Mouse (Mus musculus): ENCODE data around the gene Eif2ak4. TPM values are rescaled to one million over a fixed set of nuclear protein-coding genes. Genes with fewer than 3 reads are reported as not detected.

Eif2ak4 gene
- polyA plus RNA-seq, 1 experiment: 11.9 TPM

- peaks cover 10% of the 10 kb centered on the region; the same call in 1 of the 2 replicates for H3K4me1 ChIP-seq (ENCODE audit: control insufficient read depth, insufficient read depth, insufficient read length)
- no peaks in the 10 kb centered on the region for H3K27me3 ChIP-seq (ENCODE audit: control insufficient read depth, insufficient read depth, low read length)
- H3K4me3 ChIP-seq (ENCODE audit: extremely low read depth, insufficient read depth, insufficient read length): no peak overlapping the region
- no peak for DNase-seq (ENCODE audit: low read depth in 1 of 2, low spot score in 2 of 2)
- TF ChIP-seq CTCF (IDR thresholded peaks at IDR 0.05; ENCODE audit: extremely low read depth, insufficient read depth, insufficient read length, insufficient replicate concordance): no peak
- no peak for TF ChIP-seq POLR2A (IDR thresholded peaks at IDR 0.05; ENCODE audit: low read depth, low read length)
- 65% methylated on average over 6 of the region's 6 CpGs for WGBS
- H3K36me3 ChIP-seq (ENCODE audit: control insufficient read depth, insufficient read depth, low read length): no peaks in the 10 kb centered on the region
- no peak overlapping the region for H3K27ac ChIP-seq (ENCODE audit: insufficient read depth, low read length)
Measured at GRCm38 (mm10) chr2:118498476-118498875, 110.1 kb downstream of the Eif2ak4 start.

DNA sequence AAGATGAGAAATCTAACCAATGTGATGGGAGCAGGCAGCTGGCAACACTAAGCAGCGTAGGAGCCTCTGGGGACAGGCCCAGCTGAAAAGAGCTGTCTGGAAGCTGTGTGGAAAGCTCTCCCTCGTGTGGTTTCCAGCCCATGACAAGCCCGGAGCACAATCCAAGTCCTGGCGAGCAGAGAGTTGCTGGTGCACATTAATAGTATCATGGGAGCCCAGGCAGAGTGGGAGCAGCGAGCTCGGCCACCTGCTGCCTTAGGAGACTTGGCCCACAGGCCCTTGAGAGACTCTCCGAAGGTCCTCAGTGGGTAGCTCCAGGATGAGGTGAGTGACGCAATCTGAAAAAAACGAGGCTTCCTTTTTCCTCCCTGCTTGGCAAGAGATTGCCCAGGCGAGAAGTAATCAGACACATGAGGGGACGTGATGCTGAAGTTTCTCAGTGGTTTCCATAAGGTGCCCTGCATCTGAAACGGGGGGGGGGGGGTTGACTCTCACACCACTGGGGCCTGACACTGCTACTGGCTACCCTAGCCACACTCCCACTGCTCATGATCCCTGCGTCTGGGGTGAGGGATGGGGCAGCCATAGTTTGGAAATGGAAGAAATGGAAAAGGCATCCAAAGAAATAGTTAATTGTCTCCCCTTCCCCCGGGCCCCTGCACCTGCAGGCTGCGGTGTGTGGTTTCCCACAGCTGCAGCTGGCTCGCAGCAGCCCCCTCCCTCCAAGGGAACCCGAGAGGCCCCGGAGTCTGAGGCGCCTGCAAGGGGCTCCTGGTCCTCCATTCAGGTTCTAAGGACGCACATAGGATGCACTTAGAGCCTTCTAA is 110.9 kb downstream of the Eif2ak4 start:
- peak; percentile 24 to 45 for DNase-seq (ENCODE audit: low read depth in 1 of 2, low spot score in 2 of 2)
- TF ChIP-seq CTCF (IDR thresholded peaks at IDR 0.05; ENCODE audit: extremely low read depth, insufficient read depth, insufficient read length, insufficient replicate concordance): no peak
- H3K4me3 ChIP-seq (ENCODE audit: extremely low read depth, insufficient read depth, insufficient read length): no peak overlapping the region
- peaks cover 10% of the 10 kb centered on the region; the same call in 1 of the 2 replicates for H3K4me1 ChIP-seq (ENCODE audit: control insufficient read depth, insufficient read depth, insufficient read length)
- 9% methylated on average over 20 of the region's 20 CpGs for WGBS
- no peaks in the 10 kb centered on the region for H3K27me3 ChIP-seq (ENCODE audit: control insufficient read depth, insufficient read depth, low read length)
- H3K36me3 ChIP-seq (ENCODE audit: control insufficient read depth, insufficient read depth, low read length): no peaks in the 10 kb centered on the region
- no peak overlapping the region for H3K27ac ChIP-seq (ENCODE audit: insufficient read depth, low read length)

GRCm38 (mm10) chr2:118500191-118500590 is 111.8 kb downstream of the Eif2ak4 start:
- peaks cover 5% of the 10 kb centered on the region; the same call in 1 of the 2 replicates for H3K4me1 ChIP-seq (ENCODE audit: control insufficient read depth, insufficient read depth, insufficient read length)
- H3K4me3 ChIP-seq (ENCODE audit: extremely low read depth, insufficient read depth, insufficient read length): no peak overlapping the region
- no peak for DNase-seq (ENCODE audit: low read depth in 1 of 2, low spot score in 2 of 2)
- WGBS: 80% methylated on average over 2 of the region's 2 CpGs
- H3K27ac ChIP-seq (ENCODE audit: insufficient read depth, low read length): no peak overlapping the region
- TF ChIP-seq POLR2A (IDR thresholded peaks at IDR 0.05; ENCODE audit: low read depth, low read length): no peak
- no peak for TF ChIP-seq CTCF (IDR thresholded peaks at IDR 0.05; ENCODE audit: extremely low read depth, insufficient read depth, insufficient read length, insufficient replicate concordance)
- H3K27me3 ChIP-seq (ENCODE audit: control insufficient read depth, insufficient read depth, low read length): no peaks in the 10 kb centered on the region
- H3K36me3 ChIP-seq (ENCODE audit: control insufficient read depth, insufficient read depth, low read length): no peaks in the 10 kb centered on the region

DNA sequence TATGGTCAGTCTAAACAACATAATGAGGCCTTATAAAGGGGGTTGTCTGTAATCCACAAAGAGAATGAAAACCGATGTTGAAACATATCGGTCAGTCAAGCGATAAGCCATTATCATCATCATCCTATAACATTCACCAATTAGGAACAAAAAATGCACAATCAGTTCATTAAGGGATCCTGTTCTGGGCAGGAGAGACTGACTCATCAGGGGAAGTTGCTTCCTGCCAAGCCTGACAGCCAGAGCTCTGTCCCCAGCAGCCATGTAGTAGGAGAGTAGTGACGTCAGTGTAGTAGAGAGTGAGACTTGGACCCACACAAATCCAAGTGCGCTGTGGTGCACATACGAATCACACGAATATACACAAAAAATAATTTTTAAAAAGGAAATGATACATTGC is 118.7 kb downstream of the Eif2ak4 start:
- DNase-seq (ENCODE audit: low read depth in 1 of 2, low spot score in 2 of 2): no peak
- 88% methylated on average over 7 of the region's 7 CpGs for WGBS

DNA sequence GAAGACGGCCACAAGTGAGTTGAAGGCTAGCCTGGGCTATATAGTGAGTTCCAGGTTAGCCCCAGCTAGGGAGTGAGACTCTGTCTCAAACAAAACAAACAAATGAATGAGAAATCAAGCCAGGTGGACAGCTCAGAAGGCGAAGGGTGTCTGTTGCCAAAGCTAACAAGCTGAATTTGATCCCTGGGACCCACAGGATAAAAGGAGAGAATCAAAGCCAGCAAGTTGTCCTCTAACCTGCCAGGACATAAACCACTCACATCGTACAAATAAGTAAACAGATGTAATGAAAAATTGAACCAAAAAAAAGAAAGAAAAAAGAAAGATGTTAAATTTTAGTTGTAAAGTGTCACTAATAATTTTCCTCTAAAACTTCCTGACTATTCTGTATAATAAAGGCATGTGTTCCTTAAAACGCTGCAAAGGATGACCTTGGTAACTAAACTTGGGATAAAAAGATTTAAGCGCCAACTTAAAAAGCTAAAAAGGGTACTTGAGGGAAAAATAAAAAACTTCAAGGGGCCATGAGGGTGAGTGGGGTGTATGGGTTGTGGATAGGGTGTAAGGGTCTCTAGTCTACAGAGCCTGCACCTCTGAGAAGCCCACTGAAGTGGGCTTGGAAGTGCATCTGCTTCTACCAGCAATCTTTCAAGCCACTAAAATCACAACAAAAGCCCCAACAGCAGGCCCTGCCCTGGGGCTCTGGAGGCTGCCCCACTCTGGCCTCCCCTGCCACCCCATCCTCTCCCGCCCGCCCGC is 121.4 kb downstream of the Eif2ak4 start:
- TF ChIP-seq POLR2A (IDR thresholded peaks at IDR 0.05; ENCODE audit: low read depth, low read length) (no peak), CTCF (IDR thresholded peaks at IDR 0.05; ENCODE audit: extremely low read depth, insufficient read depth, insufficient read length, insufficient replicate concordance) (no peak)
- Histone ChIP-seq H3K36me3 (ENCODE audit: control insufficient read depth, insufficient read depth, low read length) (no peaks in the 10 kb centered on the region), H3K27me3 (ENCODE audit: control insufficient read depth, insufficient read depth, low read length) (no peaks in the 10 kb centered on the region), H3K27ac (ENCODE audit: insufficient read depth, low read length) (no peak overlapping the region), H3K4me3 (ENCODE audit: extremely low read depth, insufficient read depth, insufficient read length) (no peak overlapping the region), H3K4me1 (ENCODE audit: control insufficient read depth, insufficient read depth, insufficient read length) (0 out of 2 replicates have a peak, but pooled peaks cover 8% of the 10 kb centered on the region)
- WGBS: 94% methylated on average over 8 of the region's 8 CpGs
- DNase-seq (ENCODE audit: low read depth in 1 of 2, low spot score in 2 of 2): no peak

More for the DNA sequence above, 118.7 kb downstream of the Eif2ak4 start:
- TF ChIP-seq CTCF (IDR thresholded peaks at IDR 0.05; ENCODE audit: extremely low read depth, insufficient read depth, insufficient read length, insufficient replicate concordance): no peak
- no peak for TF ChIP-seq POLR2A (IDR thresholded peaks at IDR 0.05; ENCODE audit: low read depth, low read length)
- no peaks in the 10 kb centered on the region for H3K36me3 ChIP-seq (ENCODE audit: control insufficient read depth, insufficient read depth, low read length)
- H3K27ac ChIP-seq (ENCODE audit: insufficient read depth, low read length): no peak overlapping the region
- 0 out of 2 replicates have a peak, but pooled peaks cover 3% of the 10 kb centered on the region for H3K4me1 ChIP-seq (ENCODE audit: control insufficient read depth, insufficient read depth, insufficient read length)
- H3K4me3 ChIP-seq (ENCODE audit: extremely low read depth, insufficient read depth, insufficient read length): no peak overlapping the region
- H3K27me3 ChIP-seq (ENCODE audit: control insufficient read depth, insufficient read depth, low read length): no peaks in the 10 kb centered on the region

- no peaks in the 10 kb centered on the region for H3K27me3 ChIP-seq (ENCODE audit: control insufficient read depth, insufficient read depth, low read length)
- 90% methylated on average over 29 of the region's 29 CpGs for WGBS
- no peak overlapping the region for H3K27ac ChIP-seq (ENCODE audit: insufficient read depth, low read length)
- H3K4me1 ChIP-seq (ENCODE audit: control insufficient read depth, insufficient read depth, insufficient read length): 0 out of 2 replicates have a peak, but pooled peaks cover 8% of the 10 kb centered on the region
- no peak overlapping the region for H3K4me3 ChIP-seq (ENCODE audit: extremely low read depth, insufficient read depth, insufficient read length)
- TF ChIP-seq CTCF (IDR thresholded peaks at IDR 0.05; ENCODE audit: extremely low read depth, insufficient read depth, insufficient read length, insufficient replicate concordance) (no peak), POLR2A (IDR thresholded peaks at IDR 0.05; ENCODE audit: low read depth, low read length) (no peak)
- no peak for DNase-seq (ENCODE audit: low read depth in 1 of 2, low spot score in 2 of 2)
- no peaks in the 10 kb centered on the region for H3K36me3 ChIP-seq (ENCODE audit: control insufficient read depth, insufficient read depth, low read length)
Measured at GRCm38 (mm10) chr2:118510447-118511310, 122.3 kb downstream of the Eif2ak4 start.
